Mouse (Mus musculus): ENCODE measurements around the gene Cox18.
"Not testable (repeated sequence)": the region's sequence is repeated elsewhere in the genome, so short reads cannot be mapped to it uniquely, and the experiment has no call there.

Gene Cox18

DNA sequence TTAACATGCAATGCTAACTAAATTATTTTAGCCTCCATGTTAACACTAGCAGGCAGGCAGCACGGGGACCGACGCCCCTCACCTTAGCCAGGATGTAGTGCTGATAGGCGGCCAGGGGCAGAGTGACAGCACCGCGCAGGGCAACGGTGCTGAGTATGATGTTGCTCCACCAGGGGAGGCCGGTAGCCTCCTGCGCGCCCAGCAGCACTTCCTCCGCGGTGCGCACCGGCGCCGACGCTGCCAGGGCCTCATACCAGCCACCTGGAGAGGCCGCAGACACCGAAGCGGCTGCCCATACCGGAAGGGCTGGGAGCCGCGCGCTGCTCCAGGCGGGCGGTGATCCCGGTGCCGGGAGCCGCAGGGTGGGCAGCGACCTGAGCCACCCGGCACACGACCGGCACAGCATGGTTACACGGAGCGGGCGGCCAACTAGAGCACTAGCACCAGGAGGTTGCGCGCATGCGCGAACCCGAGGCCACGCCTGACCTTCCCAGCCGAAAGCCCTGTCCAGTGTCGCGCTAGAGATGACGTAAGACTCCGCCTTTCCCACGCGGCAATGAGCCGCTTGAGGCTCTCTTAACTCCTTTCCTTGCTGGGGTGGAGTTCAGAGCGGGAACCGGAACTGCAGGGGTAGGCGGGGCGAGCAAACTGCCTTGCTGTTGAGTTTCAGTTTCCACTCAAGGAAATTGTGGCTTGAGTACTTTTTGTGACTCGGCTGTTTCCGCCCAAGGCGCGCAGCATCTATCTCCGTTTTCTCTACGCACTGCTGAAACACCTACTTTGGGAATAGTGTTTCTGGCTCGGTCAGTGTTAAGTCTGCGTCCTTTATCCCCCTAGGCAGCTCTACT lies at the start of gene Cox18:
Gene Cox18 (minus strand): TSS at position 468 of the 848 bp plus-strand sequence.
- peak; percentile 100 for DNase-seq (ENCODE audit: low read depth)

DNA sequence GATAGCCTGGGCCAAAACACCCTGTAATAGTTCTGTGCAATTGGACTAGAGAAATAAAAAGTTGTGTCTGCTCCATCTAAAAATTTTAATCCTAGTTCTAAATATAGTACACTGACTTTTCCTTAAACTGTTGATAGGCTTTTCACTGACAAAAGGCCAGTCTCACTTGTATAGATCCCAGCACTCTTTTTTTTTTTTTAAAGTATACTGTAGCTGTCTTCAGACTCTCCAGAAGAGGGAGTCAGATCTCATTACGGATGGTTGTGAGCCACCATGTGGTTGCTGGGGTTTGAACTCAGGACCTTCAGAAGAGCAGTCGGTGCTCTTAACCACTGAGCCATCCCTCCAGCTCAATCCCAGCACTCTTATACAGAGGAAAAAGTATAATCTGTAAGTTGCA lies 38.4 kb upstream of the Cox18 start:
- DNase-seq (ENCODE audit: low read depth), result not testable (repeated sequence)

DNA sequence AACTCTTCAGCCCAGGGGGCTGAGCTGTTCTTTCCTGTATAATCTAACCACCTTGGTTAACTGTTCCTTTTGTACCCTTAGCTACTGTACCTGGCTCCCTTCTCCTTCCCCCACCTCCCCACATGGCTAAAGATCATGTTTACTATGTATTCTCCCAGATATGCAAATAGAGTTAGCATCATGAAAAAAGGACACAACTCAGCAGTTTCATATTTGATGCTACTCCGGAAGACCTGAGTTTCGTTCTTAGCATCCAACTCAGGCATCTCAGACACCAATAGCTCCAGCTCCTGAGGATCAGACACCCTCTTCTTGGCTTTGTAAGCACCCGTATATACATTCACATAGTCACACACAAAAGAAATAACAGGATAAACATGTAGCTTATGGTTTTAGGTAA lies 33.2 kb upstream of the Cox18 start:
- DNase-seq (ENCODE audit: low read depth), result no peak

GRCm38 (mm10) chr5:90247503-90247902 lies 23.7 kb upstream of the Cox18 start:
- no peak for DNase-seq (ENCODE audit: low read depth)

DNA sequence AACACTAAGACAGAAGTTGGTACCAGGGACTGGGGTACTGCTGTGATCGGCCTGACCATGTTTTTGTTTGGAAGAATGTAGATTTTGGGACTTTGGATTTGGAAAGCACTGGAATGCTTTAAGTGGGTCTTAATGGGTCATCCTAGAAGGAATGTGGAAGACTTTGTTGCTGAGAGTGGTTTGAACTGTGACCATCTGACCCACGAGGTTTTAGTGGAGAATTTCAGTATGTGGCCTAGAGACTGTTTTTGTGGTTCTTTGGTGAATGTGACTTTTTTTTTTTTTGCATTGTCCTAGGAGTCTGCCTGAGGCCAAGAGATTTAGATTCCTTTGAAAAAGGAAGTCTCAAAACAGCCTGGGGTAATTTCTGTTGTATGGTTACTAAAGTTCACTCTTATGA lies 23.2 kb upstream of the Cox18 start:
- no peak for DNase-seq (ENCODE audit: low read depth)

DNA sequence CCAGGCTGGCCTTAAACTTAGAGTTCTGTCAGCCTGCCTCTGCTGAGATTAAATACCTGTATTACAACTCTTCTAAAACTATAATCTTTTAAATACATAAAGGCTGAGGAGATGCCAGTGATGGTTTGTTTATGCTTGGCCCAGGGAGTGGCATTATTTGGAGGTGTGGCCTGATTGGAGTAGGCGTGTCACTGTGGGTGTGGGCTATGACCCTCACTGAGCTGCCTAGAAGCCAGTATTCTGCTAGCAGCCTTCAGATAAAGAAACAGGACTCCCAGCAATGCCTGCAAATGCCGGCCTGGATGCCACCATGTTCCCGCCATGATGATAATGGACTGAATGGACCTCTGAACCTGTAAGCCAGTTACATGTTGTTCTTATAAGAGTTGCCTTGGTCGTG lies 22.8 kb upstream of the Cox18 start:
- no peak for DNase-seq (ENCODE audit: low read depth)

- DNase-seq (ENCODE audit: low read depth), result no peak
These were observed 21.6 kb upstream of the Cox18 start for GRCm38 (mm10) chr5:90245416-90245815.

DNA sequence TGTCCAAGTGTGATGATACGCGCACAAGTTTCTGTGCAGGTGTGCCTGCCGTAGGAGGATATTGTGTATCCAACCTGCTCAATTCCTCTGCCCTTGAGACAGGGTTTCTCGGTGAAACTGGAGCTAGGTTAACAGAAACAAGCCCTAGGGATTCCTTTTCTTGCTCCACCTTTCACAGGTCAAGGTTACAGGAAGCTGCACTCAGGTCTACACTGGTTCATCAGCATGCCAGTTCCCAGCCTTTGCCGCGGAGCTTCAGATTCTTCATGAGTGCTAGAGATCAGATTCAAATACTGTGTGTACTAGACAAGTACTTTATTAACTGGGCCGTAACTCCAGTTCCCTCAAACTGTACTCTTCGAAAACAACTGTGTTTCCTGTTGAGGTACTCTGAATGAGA lies 11.4 kb upstream of the Cox18 start:
- no peak for DNase-seq (ENCODE audit: low read depth)

- DNase-seq (ENCODE audit: low read depth), result no peak
These were observed 9.5 kb upstream of the Cox18 start for GRCm38 (mm10) chr5:90233305-90233704.

- DNase-seq (ENCODE audit: low read depth), result no peak
These were observed 6.0 kb upstream of the Cox18 start for GRCm38 (mm10) chr5:90229760-90230159.

DNA sequence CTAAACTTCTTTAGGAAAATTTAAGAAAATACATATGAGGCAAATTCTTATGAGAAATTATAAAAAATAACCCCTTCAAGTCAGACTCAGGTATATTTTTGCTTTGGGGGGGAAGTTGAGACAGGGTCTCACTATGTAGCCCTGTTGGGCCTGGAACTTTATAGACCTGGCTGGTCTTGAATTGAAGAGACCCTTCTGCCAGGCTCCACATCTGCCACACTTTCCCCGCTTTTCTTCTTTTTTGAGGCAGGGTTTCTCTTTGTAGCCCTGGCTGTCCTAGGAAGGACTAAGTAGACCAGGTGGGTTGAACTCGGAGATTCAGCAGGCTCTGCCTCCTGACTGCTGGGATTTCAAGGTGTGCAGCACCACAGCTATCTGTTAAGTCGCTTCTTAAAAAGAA lies 2.9 kb upstream of the Cox18 start:
- no peak for DNase-seq (ENCODE audit: low read depth)

GRCm38 (mm10) chr5:90224730-90225129 lies 929 bp upstream of the Cox18 start:
- DNase-seq (ENCODE audit: low read depth), result peak; percentile 24

GRCm38 (mm10) chr5:90222937-90223336 lies 864 bp downstream of the Cox18 start:
- no peak for DNase-seq (ENCODE audit: low read depth)

DNA sequence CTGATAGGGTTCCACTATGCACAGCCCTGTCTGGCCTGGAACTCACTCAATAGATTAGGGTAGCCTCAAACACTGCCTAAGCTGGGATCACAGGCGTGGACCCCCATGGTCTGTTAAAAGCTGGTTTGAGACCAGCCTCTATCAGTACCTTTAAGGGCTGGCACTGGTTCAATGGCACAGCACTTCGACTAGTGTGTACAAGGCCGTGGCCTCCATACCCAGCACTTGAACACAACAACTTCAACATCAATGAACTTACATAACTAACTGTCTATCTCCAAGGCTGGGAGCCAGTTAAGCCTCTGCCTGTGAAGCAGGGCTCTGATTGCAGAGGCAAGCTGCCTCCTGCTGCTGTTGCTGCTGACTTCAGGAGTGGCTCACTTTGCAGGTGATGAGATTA lies 6.0 kb downstream of the Cox18 start:
- DNase-seq (ENCODE audit: low read depth), result no peak

DNA sequence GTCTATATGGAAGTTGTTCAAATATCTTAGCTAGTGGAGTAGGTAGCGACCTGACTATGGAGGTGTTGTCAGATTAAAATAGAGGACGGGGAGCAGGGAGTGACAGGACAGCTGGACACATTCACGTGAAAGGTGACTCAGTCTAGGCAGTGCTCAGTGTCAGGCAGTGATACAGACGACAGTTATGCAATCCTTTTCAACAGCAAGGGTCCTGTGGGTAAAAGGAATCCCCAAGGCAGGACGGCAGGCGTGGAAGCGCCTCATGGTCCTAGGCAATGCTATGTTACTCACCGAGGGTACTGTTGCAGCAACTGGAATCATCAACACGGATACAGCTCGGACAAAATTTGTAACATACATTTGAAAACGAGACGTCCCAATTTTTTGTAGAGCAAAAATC lies 6.6 kb downstream of the Cox18 start:
- DNase-seq (ENCODE audit: low read depth), result no peak

GRCm38 (mm10) chr5:90213356-90213755 lies 10.4 kb downstream of the Cox18 start:
- DNase-seq (ENCODE audit: low read depth), result no peak

GRCm38 (mm10) chr5:90203168-90203567 lies 20.6 kb downstream of the Cox18 start:
- DNase-seq (ENCODE audit: low read depth), result peak; percentile 81

DNA sequence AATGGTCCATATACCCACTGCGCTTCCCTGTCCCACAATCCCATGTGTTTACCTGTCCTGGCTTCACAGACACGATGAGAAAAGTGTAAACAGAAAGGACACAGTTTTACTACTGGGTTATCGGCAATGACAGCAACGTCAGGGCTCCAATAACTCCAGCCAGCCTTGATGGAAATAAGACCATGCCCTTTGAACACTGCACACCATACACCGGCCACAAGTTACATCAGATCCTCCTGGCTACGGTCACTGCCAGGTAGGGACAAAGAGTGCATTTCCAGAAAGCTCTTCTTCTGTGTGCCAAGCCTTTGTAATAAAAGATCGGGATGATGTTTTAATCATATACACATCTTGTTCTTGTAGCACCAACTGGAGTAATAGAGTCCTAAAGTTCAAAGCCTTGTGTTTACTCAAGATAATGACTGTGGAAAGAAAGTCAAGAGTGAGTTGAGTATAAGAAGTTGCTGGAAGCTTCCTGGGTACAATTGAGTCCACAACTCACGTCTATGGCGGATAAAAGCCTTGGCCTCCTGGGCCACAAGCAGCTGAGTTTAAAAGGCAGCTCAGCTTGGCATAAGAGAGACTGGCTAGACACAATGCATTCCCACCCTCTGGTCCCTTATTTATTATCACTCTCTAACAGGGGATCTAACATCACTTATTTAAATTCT lies 21.2 kb downstream of the Cox18 start:
- DNase-seq (ENCODE audit: low read depth), result no peak

- no peak for DNase-seq (ENCODE audit: low read depth)
These were observed 23.7 kb downstream of the Cox18 start for GRCm38 (mm10) chr5:90199922-90200632.

DNA sequence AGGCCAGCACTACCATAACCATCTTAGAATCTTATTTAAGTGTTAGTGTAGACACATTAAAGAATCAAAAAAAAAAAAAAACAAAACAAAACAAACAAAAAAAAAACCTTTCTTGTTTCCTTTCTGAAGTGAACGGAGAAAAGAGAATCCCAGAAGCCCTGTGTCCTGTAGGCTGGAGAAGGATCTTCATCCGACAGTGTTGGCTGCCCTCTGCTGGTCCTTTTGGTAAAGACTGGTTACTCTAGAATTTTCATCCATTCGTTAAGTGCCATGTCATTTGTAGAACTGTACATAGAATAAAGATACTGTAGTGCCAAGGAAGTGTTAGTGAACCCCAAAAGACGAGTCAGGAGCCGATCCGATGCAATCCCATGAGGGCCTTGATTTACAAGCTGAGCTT lies 29.0 kb downstream of the Cox18 start:
- DNase-seq (ENCODE audit: low read depth), result peak; percentile 39

- no peak for DNase-seq (ENCODE audit: low read depth)
These were observed 41.0 kb downstream of the Cox18 start for GRCm38 (mm10) chr5:90182782-90183181.

- DNase-seq (ENCODE audit: low read depth), result no peak
These were observed 44.7 kb downstream of the Cox18 start for GRCm38 (mm10) chr5:90179094-90179493.

DNA sequence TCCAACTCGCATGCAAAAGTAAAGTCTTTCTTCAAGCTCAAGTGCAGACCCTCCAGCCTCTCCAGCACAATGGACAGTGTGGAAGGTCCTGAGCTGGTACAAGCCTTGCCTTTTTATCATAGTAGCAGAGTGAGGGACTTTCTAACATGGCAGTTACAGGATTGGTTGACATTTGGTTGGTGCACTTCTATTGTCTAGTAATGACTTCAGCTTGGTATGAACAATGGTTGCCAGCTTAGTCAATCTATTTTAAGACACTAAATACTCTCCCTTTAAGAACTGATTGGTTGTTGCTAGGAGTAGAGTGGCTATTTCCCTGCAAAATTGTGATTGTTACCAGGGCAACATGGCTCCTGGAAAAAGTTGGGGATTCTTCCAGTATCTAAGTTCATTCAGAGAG lies 45.7 kb downstream of the Cox18 start:
- no peak for DNase-seq (ENCODE audit: low read depth)
